Mouse (Mus musculus) lung, adult 18-20 months (tissue): ENCODE measurements around the gene Btbd35f26.
"Not testable (repeated sequence)": the region's sequence is repeated elsewhere in the genome, so short reads cannot be mapped to it uniquely, and the experiment has no call there.

Experiments
- DNase-seq, 2 experiments: peaks; one replicate each; pipeline ENCODE4 v3.0.0; 2022; ENCODE audit warnings: mixed read lengths in 2 of 2

Btbd35f26 gene

GRCm38 (mm10) chrX:31336154-31336553 is at the start of gene Btbd35f26:
Gene Btbd35f26, plus strand, starts transcription at chrX:31336454.
- DNase-seq, result not testable (repeated sequence)

- not testable (repeated sequence) for DNase-seq
These were observed 5.7 kb downstream of the Btbd35f26 start for GRCm38 (mm10) chrX:31341924-31342323.

GRCm38 (mm10) chrX:31383818-31384217 is 47.6 kb downstream of the Btbd35f26 start, which contains the start of gene Btbd35f19:
Gene Btbd35f19, minus strand, starts transcription at chrX:31383918.
- DNase-seq, result not testable (repeated sequence)
